Mouse (Mus musculus) adrenal gland, adult 8-10 months (tissue): ENCODE data around the gene Timd2. TPM values are rescaled to one million over a fixed set of nuclear protein-coding genes. Genes with fewer than 3 reads are reported as not detected.
"Not testable (repeated sequence)": the region's sequence is repeated elsewhere in the genome, so short reads cannot be mapped to it uniquely, and the experiment has no call there.

Experiments
- DNase-seq: peaks from one replicate; pipeline ENCODE4 v3.0.0; 2022
- total RNA-seq, 4 experiments: library from RNA; stranded (reverse); gene quantifications; 2 replicates each; pipeline ENCODE4 v1.2.4; 2022

Timd2 gene
- total RNA-seq, 4 experiments from 2014 or later: not detected

GRCm38 (mm10) chr11:46663215-46663614 is 43.6 kb downstream of the Timd2 start:
- no peak for DNase-seq

- DNase-seq: no peak
Observed at GRCm38 (mm10) chr11:46652476-46652875, 54.4 kb downstream of the Timd2 start.

GRCm38 (mm10) chr11:46649655-46650054 is 57.2 kb downstream of the Timd2 start:
- DNase-seq: not testable (repeated sequence)

GRCm38 (mm10) chr11:46644824-46645223 is 62.0 kb downstream of the Timd2 start:
- no peak for DNase-seq

GRCm38 (mm10) chr11:46636568-46636967 is 70.3 kb downstream of the Timd2 start:
- no peak for DNase-seq

GRCm38 (mm10) chr11:46635516-46635915 is 71.3 kb downstream of the Timd2 start:
- DNase-seq: not testable (repeated sequence)

- peak; percentile 12 for DNase-seq
Observed at GRCm38 (mm10) chr11:46631635-46632034, 75.2 kb downstream of the Timd2 start.

GRCm38 (mm10) chr11:46629211-46629795 is 77.6 kb downstream of the Timd2 start, which contains the start of gene Dppa1:
Gene Dppa1, minus strand, starts transcription at chr11:46629261.
- DNase-seq: no peak

- DNase-seq: no peak
Observed at GRCm38 (mm10) chr11:46620414-46621168, 86.3 kb downstream of the Timd2 start.

GRCm38 (mm10) chr11:46619929-46620328 is 86.9 kb downstream of the Timd2 start:
- no peak for DNase-seq

Other genes with a start within 250 kb of the Timd2 start
- gene Gm12169, start 182.8 kb downstream of the Timd2 start, total RNA-seq: not detected
- gene BC053393, start 135.5 kb downstream of the Timd2 start, total RNA-seq: not detected
- gene Dppa1, start 77.8 kb downstream of the Timd2 start, total RNA-seq: not detected
- gene Havcr1, start 28.0 kb upstream of the Timd2 start, total RNA-seq: under 1 TPM in 1 of 4 experiments, not detected in 3; 0.32 TPM
- 1 to 10 TPM in 1 of 4 experiments, under 1 TPM in 3; 0.58 to 1.2 (median 0.76) TPM for gene Timd4, start 103.7 kb upstream of the Timd2 start, total RNA-seq